Mouse (Mus musculus): Measurements from ENCODE around the gene Atp5j.

GRCm38 (mm10) chr16:84795337-84795736 is 40.1 kb downstream of the Atp5j start:
- TF ChIP-seq CTCF (IDR thresholded peaks at IDR 0.05; ENCODE audit: borderline replicate concordance, insufficient read depth, low read length) (no peak), POLR2A (IDR thresholded peaks at IDR 0.05; ENCODE audit: low read depth, low read length) (no peak)
